Mouse (Mus musculus) midbrain, postnatal 0 days (tissue): ENCODE results near the gene Csnk1g2. TPM values are rescaled to one million over a fixed set of nuclear protein-coding genes. Genes with fewer than 3 reads are reported as not detected.

ENCODE experiments used
- ATAC-seq: fragments of 200-750 bp; cut with Nextera tagmentation; 2 replicates; pipeline ENCODE4 v1.8.0; 2017; ENCODE audit warnings: moderate number of reproducible peaks, mild to moderate bottlenecking, moderate TSS enrichment, moderate library complexity; ENCODE audit not compliant: low FRiP score
- DNase-seq: peaks from one replicate; pipeline ENCODE4 v3.0.0-alpha.2; 2015; ENCODE audit warnings: low spot score
- H3K27ac ChIP-seq: fragments of 300-500 bp; sonication (generic); 2 replicates; pipeline ENCODE4 v1.5.1; 2014; ENCODE audit warnings: low read depth, mild to moderate bottlenecking, low read length, mixed read lengths
- H3K27me3 ChIP-seq: fragments of 300-500 bp; sonication (generic); 2 replicates; pipeline ENCODE4 v1.6.1; 2014; ENCODE audit warnings: low read length, control low read depth, mixed read lengths; ENCODE audit not compliant: insufficient read depth
- H3K36me3 ChIP-seq: fragments of 300-500 bp; sonication (generic); 2 replicates; pipeline ENCODE4 v1.6.1; 2014; ENCODE audit warnings: low read length, control low read depth, mixed read lengths; ENCODE audit not compliant: insufficient read depth
- H3K4me1 ChIP-seq: fragments of 300-500 bp; sonication (generic); 2 replicates; pipeline ENCODE4 v1.6.1; 2014; ENCODE audit warnings: mild to moderate bottlenecking, control low read depth, antibody characterized with exemption, low read length, mixed read lengths; ENCODE audit not compliant: insufficient read depth
- H3K4me2 ChIP-seq: fragments of 300-500 bp; sonication (generic); 2 replicates; pipeline ENCODE4 v1.6.1; 2014; ENCODE audit warnings: low read depth, mild to moderate bottlenecking, low read length, mixed read lengths; ENCODE audit not compliant: poor library complexity, severe bottlenecking
- H3K4me3 ChIP-seq: fragments of 300-500 bp; sonication (generic); 2 replicates; pipeline ENCODE4 v1.5.1; 2014; ENCODE audit warnings: low read depth, mild to moderate bottlenecking, low read length, moderate library complexity
- H3K9ac ChIP-seq: fragments of 300-500 bp; sonication (generic); replicated peaks from 2 replicates; pipeline ENCODE4 v1.6.1; 2014; ENCODE audit warnings: mild to moderate bottlenecking, low read length, moderate library complexity, mixed read lengths; ENCODE audit not compliant: poor library complexity, severe bottlenecking
- H3K9me3 ChIP-seq: fragments of 300-500 bp; sonication (generic); 2 replicates; pipeline ENCODE4 v1.6.1; 2016; ENCODE audit warnings: low read length, control low read depth
- CTCF ChIP-seq: IDR thresholded peaks from 2 replicates; pipeline ENCODE4 v1.5.1; 2016; ENCODE audit warnings: antibody characterized with exemption, mild to moderate bottlenecking
- WGBS: fragments of 180-500 bp; shearing (Covaris S2); extraction: QIAGEN DNeasy Blood & Tissue Kit; methylation state at CpG from one replicate; pipeline ENCODE4 v1.1.7; 2014; 5-methylcytosine and 5-hydroxymethylcytosine counted together
- microRNA-seq: library from miRNA; unstranded; fragments of <30 nt; microRNA quantifications from one replicate; pipeline ENCODE4, GENCODE M21; 2016; ENCODE audit warnings: borderline number of aligned reads
- polyA plus RNA-seq: library from polyadenylated mRNA; unstranded; fragments of >200 nt; fragmentation: Nextera tagmentation; extraction: Ambion mirVana; gene quantifications from 2 replicates; pipeline ENCODE4 v1.2.1, GENCODE M21; 2015
- total RNA-seq: library from RNA; depleted of rRNA; stranded (reverse); fragments of >200 nt; gene quantifications from 2 replicates; pipeline ENCODE4 v1.2.3, GENCODE M21; 2014; rRNA removed

Csnk1g2 gene
- total and polyA plus RNA-seq, 2 experiments from 2014 or later, result 93.3 to 146 TPM

- ATAC-seq, result no peak
These were observed 59.4 kb downstream of the Csnk1g2 start for GRCm38 (mm10) chr10:80682003-80682402.

GRCm38 (mm10) chr10:80683647-80684046 is 61.0 kb downstream of the Csnk1g2 start:
- H3K9me3 ChIP-seq, result no peaks in the 10 kb centered on the region
- H3K9ac ChIP-seq, result no peak overlapping the region
- ATAC-seq (no peak), DNase-seq (no peak)
- no peaks in the 10 kb centered on the region for H3K27me3 ChIP-seq
- H3K36me3 ChIP-seq, result peaks cover 36% of the 10 kb centered on the region
- TF ChIP-seq CTCF, result no peak
- H3K4me2 ChIP-seq, result no peak overlapping the region
- WGBS, result 100% methylated on average over 1 of the region's 1 CpGs
- no peak overlapping the region for H3K27ac ChIP-seq
- H3K4me3 ChIP-seq, result no peak overlapping the region
- H3K4me1 ChIP-seq, result no peaks in the 10 kb centered on the region

More at GRCm38 (mm10) chr10:80682003-80682402, 59.4 kb downstream of the Csnk1g2 start:
- Histone ChIP-seq H3K27me3 (no peaks in the 10 kb centered on the region), H3K4me2 (no peak overlapping the region), H3K4me1 (peaks cover 7% of the 10 kb centered on the region; the same call in 1 of the 2 replicates), H3K9ac (no peak overlapping the region), H3K4me3 (no peak overlapping the region), H3K9me3 (no peaks in the 10 kb centered on the region), H3K36me3 (peaks cover 32% of the 10 kb centered on the region), H3K27ac (no peak overlapping the region)
- TF ChIP-seq CTCF, result no peak
- no peak for DNase-seq
- WGBS, result 95% methylated on average over 6 of the region's 6 CpGs

GRCm38 (mm10) chr10:80684214-80684613 is 61.6 kb downstream of the Csnk1g2 start:
- no peak overlapping the region for H3K9ac ChIP-seq
- H3K4me1 ChIP-seq, result no peaks in the 10 kb centered on the region
- DNase-seq (peak; percentile 46), ATAC-seq (no peak)
- no peak overlapping the region for H3K4me2 ChIP-seq
- H3K36me3 ChIP-seq, result peaks cover 38% of the 10 kb centered on the region
- H3K27ac ChIP-seq, result no peak overlapping the region
- peak; percentile 68 for TF ChIP-seq CTCF
- no peak overlapping the region for H3K4me3 ChIP-seq
- H3K9me3 ChIP-seq, result no peaks in the 10 kb centered on the region
- 55% methylated on average over 6 of the region's 6 CpGs for WGBS
- no peaks in the 10 kb centered on the region for H3K27me3 ChIP-seq

GRCm38 (mm10) chr10:80684984-80685383 is 62.3 kb downstream of the Csnk1g2 start:
- TF ChIP-seq CTCF, result no peak
- Histone ChIP-seq H3K4me3 (no peak overlapping the region), H3K9ac (no peak overlapping the region), H3K9me3 (no peaks in the 10 kb centered on the region), H3K27ac (no peak overlapping the region), H3K4me1 (no peaks in the 10 kb centered on the region), H3K27me3 (no peaks in the 10 kb centered on the region), H3K36me3 (peaks cover 46% of the 10 kb centered on the region), H3K4me2 (no peak overlapping the region)
- ATAC-seq (no peak), DNase-seq (no peak)
- 94% methylated on average over 4 of the region's 4 CpGs for WGBS

GRCm38 (mm10) chr10:80686617-80687016 is 64.0 kb downstream of the Csnk1g2 start:
- H3K27me3 ChIP-seq, result no peaks in the 10 kb centered on the region
- no peak for TF ChIP-seq CTCF
- no peak overlapping the region for H3K27ac ChIP-seq
- 96% methylated on average over 3 of the region's 3 CpGs for WGBS
- no peak overlapping the region for H3K9ac ChIP-seq
- DNase-seq (no peak), ATAC-seq (no peak)
- peaks cover 60% of the 10 kb centered on the region for H3K36me3 ChIP-seq
- H3K4me3 ChIP-seq, result no peak overlapping the region
- H3K9me3 ChIP-seq, result no peaks in the 10 kb centered on the region
- H3K4me1 ChIP-seq, result no peaks in the 10 kb centered on the region
- H3K4me2 ChIP-seq, result no peak overlapping the region

- no peak overlapping the region for H3K4me2 ChIP-seq
- DNase-seq, result peak; percentile 80
- no peaks in the 10 kb centered on the region for H3K4me1 ChIP-seq
- H3K27ac ChIP-seq, result no peak overlapping the region
- no peaks in the 10 kb centered on the region for H3K27me3 ChIP-seq
- no peaks in the 10 kb centered on the region for H3K9me3 ChIP-seq
- H3K9ac ChIP-seq, result no peak overlapping the region
- TF ChIP-seq CTCF, result peak; percentile 74
- WGBS, result 33% methylated on average over 5 of the region's 5 CpGs
- H3K36me3 ChIP-seq, result peaks cover 60% of the 10 kb centered on the region
- no peak overlapping the region for H3K4me3 ChIP-seq
- no peak for ATAC-seq
These were observed 65.2 kb downstream of the Csnk1g2 start for GRCm38 (mm10) chr10:80687850-80688249.

Small RNAs within 50 kb of the gene (microRNA-seq; reads per million reads assigned to microRNA genes)
- gene Mir6912, result not detected

Other genes starting within 250 kb of the Csnk1g2 start
- 118 and 147 TPM in 2 replicates for gene Mex3d, start 235.2 kb upstream of the Csnk1g2 start, total RNA-seq
- gene Mex3d, start 235.2 kb upstream of the Csnk1g2 start, polyA plus RNA-seq, result 12.5 and 13.9 TPM in 2 replicates
- 30.4 and 47.0 TPM in 2 replicates for gene Mbd3, start 223.3 kb upstream of the Csnk1g2 start, total RNA-seq
- 154 and 157 TPM in 2 replicates for gene Mbd3, start 223.3 kb upstream of the Csnk1g2 start, polyA plus RNA-seq
- gene Uqcr11, start 216.0 kb upstream of the Csnk1g2 start, total RNA-seq, result 295 and 379 TPM in 2 replicates
- 638 and 795 TPM in 2 replicates for gene Uqcr11, start 216.0 kb upstream of the Csnk1g2 start, polyA plus RNA-seq
- gene Tcf3, start 189.2 kb upstream of the Csnk1g2 start, total RNA-seq, result 69.6 and 91.1 TPM in 2 replicates
- 24.8 and 25.1 TPM in 2 replicates for gene Tcf3, start 189.2 kb upstream of the Csnk1g2 start, polyA plus RNA-seq
- gene Onecut3, start 128.0 kb upstream of the Csnk1g2 start, total RNA-seq, result 2.8 and 3.1 TPM in 2 replicates
- gene Onecut3, start 128.0 kb upstream of the Csnk1g2 start, polyA plus RNA-seq, result 0.69 and 0.89 TPM in 2 replicates
- 0.71 and 0.93 TPM in 2 replicates for gene Atp8b3, start 83.7 kb upstream of the Csnk1g2 start, total RNA-seq
- gene Atp8b3, start 83.7 kb upstream of the Csnk1g2 start, polyA plus RNA-seq, result 0.90 and 1.1 TPM in 2 replicates
- 34.2 and 52.6 TPM in 2 replicates for gene Rexo1, start 61.3 kb upstream of the Csnk1g2 start, total RNA-seq
- gene Rexo1, start 61.3 kb upstream of the Csnk1g2 start, polyA plus RNA-seq, result 26.1 and 29.8 TPM in 2 replicates
- 13.7 and 18.1 TPM in 2 replicates for gene Klf16, start 45.5 kb upstream of the Csnk1g2 start, total RNA-seq
- 7.7 and 8.3 TPM in 2 replicates for gene Klf16, start 45.5 kb upstream of the Csnk1g2 start, polyA plus RNA-seq
- 264 and 275 TPM in 2 replicates for gene Abhd17a, start 32.5 kb upstream of the Csnk1g2 start, total RNA-seq
- 152 and 157 TPM in 2 replicates for gene Abhd17a, start 32.5 kb upstream of the Csnk1g2 start, polyA plus RNA-seq
- 27.8 and 32.4 TPM in 2 replicates for gene Scamp4, start 20.0 kb upstream of the Csnk1g2 start, total RNA-seq
- 73.1 and 76.9 TPM in 2 replicates for gene Scamp4, start 20.0 kb upstream of the Csnk1g2 start, polyA plus RNA-seq
- 4.0 and 6.2 TPM in 2 replicates for gene Adat3, start 20.0 kb upstream of the Csnk1g2 start, total RNA-seq
- 4.6 and 4.9 TPM in 2 replicates for gene Adat3, start 20.0 kb upstream of the Csnk1g2 start, polyA plus RNA-seq
- gene Gm49322, start 16.8 kb upstream of the Csnk1g2 start, total RNA-seq, result 2.0 and 2.7 TPM in 2 replicates
- 1.7 and 1.8 TPM in 2 replicates for gene Gm49322, start 16.8 kb upstream of the Csnk1g2 start, polyA plus RNA-seq
- 168 and 215 TPM in 2 replicates for gene Btbd2, start 34.2 kb downstream of the Csnk1g2 start, total RNA-seq
- 71.6 and 80.4 TPM in 2 replicates for gene Btbd2, start 34.2 kb downstream of the Csnk1g2 start, polyA plus RNA-seq
- 74.6 and 74.7 TPM in 2 replicates for gene Mknk2, start 55.3 kb downstream of the Csnk1g2 start, total RNA-seq
- 35.3 and 36.0 TPM in 2 replicates for gene Mknk2, start 55.3 kb downstream of the Csnk1g2 start, polyA plus RNA-seq
- gene Mob3a, start 79.1 kb downstream of the Csnk1g2 start, total RNA-seq, result 66.6 and 75.1 TPM in 2 replicates
- gene Mob3a, start 79.1 kb downstream of the Csnk1g2 start, polyA plus RNA-seq, result 44.9 and 48.5 TPM in 2 replicates
- gene Izumo4, start 79.3 kb downstream of the Csnk1g2 start, total RNA-seq, result 26.3 and 48.0 TPM in 2 replicates
- gene Izumo4, start 79.3 kb downstream of the Csnk1g2 start, polyA plus RNA-seq, result 44.0 and 47.4 TPM in 2 replicates
- gene Ap3d1, start 119.4 kb downstream of the Csnk1g2 start, total RNA-seq, result 182 and 183 TPM in 2 replicates
- 95.4 and 105 TPM in 2 replicates for gene Ap3d1, start 119.4 kb downstream of the Csnk1g2 start, polyA plus RNA-seq
- gene Dot1l, start 132.4 kb downstream of the Csnk1g2 start, total RNA-seq, result 23.8 and 34.4 TPM in 2 replicates
- gene Dot1l, start 132.4 kb downstream of the Csnk1g2 start, polyA plus RNA-seq, result 9.9 and 13.4 TPM in 2 replicates
- gene Sf3a2, start 175.4 kb downstream of the Csnk1g2 start, total RNA-seq, result 18.3 and 34.2 TPM in 2 replicates
- 61.5 and 64.3 TPM in 2 replicates for gene Sf3a2, start 175.4 kb downstream of the Csnk1g2 start, polyA plus RNA-seq
- 68.0 and 88.1 TPM in 2 replicates for gene Plekhj1, start 175.8 kb downstream of the Csnk1g2 start, total RNA-seq
- gene Plekhj1, start 175.8 kb downstream of the Csnk1g2 start, polyA plus RNA-seq, result 94.1 and 103 TPM in 2 replicates
- gene Amh, start 182.4 kb downstream of the Csnk1g2 start, total RNA-seq, result 0.82 and 2.9 TPM in 2 replicates
- not detected in 2 replicates for gene Amh, start 182.4 kb downstream of the Csnk1g2 start, polyA plus RNA-seq
- not detected in 2 replicates for gene Jsrp1, start 190.7 kb downstream of the Csnk1g2 start, total RNA-seq
- gene Jsrp1, start 190.7 kb downstream of the Csnk1g2 start, polyA plus RNA-seq, result 0.83 and 1.1 TPM in 2 replicates
- gene Oaz1, start 203.8 kb downstream of the Csnk1g2 start, total RNA-seq, result 863 and 928 TPM in 2 replicates
- gene Oaz1, start 203.8 kb downstream of the Csnk1g2 start, polyA plus RNA-seq, result 1,039 and 1,193 TPM in 2 replicates
- 39.3 and 61.0 TPM in 2 replicates for gene Lingo3, start 221.2 kb downstream of the Csnk1g2 start, total RNA-seq
- 24.4 and 26.8 TPM in 2 replicates for gene Lingo3, start 221.2 kb downstream of the Csnk1g2 start, polyA plus RNA-seq
- gene Lsm7, start 232.4 kb downstream of the Csnk1g2 start, total RNA-seq, result 136 and 249 TPM in 2 replicates
- 292 and 299 TPM in 2 replicates for gene Lsm7, start 232.4 kb downstream of the Csnk1g2 start, polyA plus RNA-seq
- gene Sppl2b, start 232.4 kb downstream of the Csnk1g2 start, total RNA-seq, result 116 and 132 TPM in 2 replicates
- gene Sppl2b, start 232.4 kb downstream of the Csnk1g2 start, polyA plus RNA-seq, result 78.6 and 86.2 TPM in 2 replicates
- gene Tmprss9, start 249.0 kb downstream of the Csnk1g2 start, total RNA-seq, result 0.09 and 0.11 TPM in 2 replicates
- gene Tmprss9, start 249.0 kb downstream of the Csnk1g2 start, polyA plus RNA-seq, result 0.27 and 0.31 TPM in 2 replicates